Comparison of ENCODE assay signal across 24 mouse cellular contexts in genomic region chr7:114765273-114765672, GRCm38 (mm10). TPM values are rescaled to one million over a fixed set of nuclear protein-coding genes. Genes with fewer than 3 reads are reported as not detected.
DNase-seq lines count a peak whose midpoint lies in the region; TF ChIP-seq lines count a peak whose summit lies in the region.
"Had no signal": no experiment of that assay in that cellular context is flagged by ENCODE, and none has a peak within 500 bp of the region (broad histone marks: within the 10 kb centered on the region; RNA-seq: fewer than 3 reads in every experiment).

No protein-coding gene starts in this region.

- H3K9me3 ChIP-seq in limb, embryonic 10.5 days (replicated peaks), result no peaks in the 10 kb centered on the region
- H3K9me3 ChIP-seq: embryonic facial prominence, embryonic 12.5 days; embryonic facial prominence, embryonic 15.5 days; forebrain, embryonic 10.5 days; forebrain, embryonic 12.5 days had no signal

- no peak overlapping the region for H3K4me3 ChIP-seq in kidney, adult 2 months (ENCODE audit: insufficient read depth, low read depth, low read length)
- no peak overlapping the region for H3K4me3 ChIP-seq in C2C12 (ENCODE audit: insufficient read depth, poor library complexity, severe bottlenecking)
- H3K4me3 ChIP-seq in limb, embryonic 10.5 days, result no peak overlapping the region
- H3K4me3 ChIP-seq: embryonic facial prominence, embryonic 12.5 days; embryonic facial prominence, embryonic 15.5 days; erythroblast, embryonic 14.5 days; forebrain, embryonic 10.5 days; forebrain, embryonic 12.5 days had no signal

- 87% methylated on average over 3 of the region's 3 CpGs for WGBS in kidney, adult 2 months
- 87% methylated on average over 3 of the region's 3 CpGs for WGBS in limb, embryonic 10.5 days

- H3K27me3 ChIP-seq in kidney, adult 2 months (replicated peaks; ENCODE audit: control insufficient read depth, insufficient read depth, low read length), result no peaks in the 10 kb centered on the region
- no peaks in the 10 kb centered on the region for H3K27me3 ChIP-seq in C2C12 (ENCODE audit: control insufficient read depth, insufficient read depth, insufficient read length)
- no peaks in the 10 kb centered on the region for H3K27me3 ChIP-seq in limb, embryonic 10.5 days (ENCODE audit: low read depth, poor library complexity, severe bottlenecking)
- H3K27me3 ChIP-seq: embryonic facial prominence, embryonic 12.5 days; embryonic facial prominence, embryonic 15.5 days; forebrain, embryonic 12.5 days had no signal

- no peak overlapping the region for H3K27ac ChIP-seq in kidney, adult 2 months (ENCODE audit: insufficient read depth, low read depth, low read length)
- H3K27ac ChIP-seq in limb, embryonic 10.5 days, result no peak overlapping the region
- H3K27ac ChIP-seq: embryonic facial prominence, embryonic 12.5 days; embryonic facial prominence, embryonic 15.5 days; forebrain, embryonic 10.5 days; forebrain, embryonic 12.5 days had no signal

- H3K36me3 ChIP-seq in kidney, adult 2 months (ENCODE audit: control insufficient read depth, insufficient read depth, low read length), result no peaks in the 10 kb centered on the region
- no peaks in the 10 kb centered on the region for H3K36me3 ChIP-seq in C2C12 (ENCODE audit: control insufficient read depth, insufficient read depth)
- no peaks in the 10 kb centered on the region for H3K36me3 ChIP-seq in limb, embryonic 10.5 days
- H3K36me3 ChIP-seq: embryonic facial prominence, embryonic 12.5 days; embryonic facial prominence, embryonic 15.5 days; forebrain, embryonic 10.5 days; forebrain, embryonic 12.5 days had no signal

- TF ChIP-seq POLR2A in kidney, adult 2 months (IDR thresholded peaks at IDR 0.05; ENCODE audit: low read depth, low read length), result no peak

- H3K79me3 ChIP-seq in C2C12 (ENCODE audit: low read depth), result no peaks in the 10 kb centered on the region

- H3K4me1 ChIP-seq in kidney, adult 2 months (ENCODE audit: control insufficient read depth, insufficient read depth, low read length), result no peaks in the 10 kb centered on the region
- H3K4me1 ChIP-seq in limb, embryonic 10.5 days, result no peaks in the 10 kb centered on the region
- H3K4me1 ChIP-seq: embryonic facial prominence, embryonic 12.5 days; embryonic facial prominence, embryonic 15.5 days; forebrain, embryonic 10.5 days; forebrain, embryonic 12.5 days had no signal

- DNase-seq in kidney, postnatal 4 days, result peak; percentile 9 to 21
- no peak for DNase-seq in kidney, adult 2 months
- peak; percentile 16 for DNase-seq in 3T3-L1 (ENCODE audit: low read depth, low spot score)
- DNase-seq in limb, embryonic 10.5 days (ENCODE audit: low spot score), result no peak
- DNase-seq in right cerebral cortex, postnatal 14 days, result no peak
- DNase-seq: adrenal gland, adult 2 months; adrenal gland, postnatal 10 days; adrenal gland, postnatal 25 days; B cell, adult 2 months; cerebellum, adult 11 months; cerebellum, adult 18-20 months; cerebellum, adult 8-10 months; cerebellum, adult 9-11 months; cerebellum, postnatal 14 days; cerebellum, postnatal 36 days; embryo, embryonic 11 days had no signal

- no peaks in the 10 kb centered on the region for H3K79me2 ChIP-seq in C2C12 (ENCODE audit: control insufficient read depth, insufficient read depth)

- TF ChIP-seq CTCF in kidney, adult 2 months (conservative IDR thresholded peaks at IDR 0.05; ENCODE audit: insufficient read depth, insufficient read length, low read depth, low read length), result no peak
- TF ChIP-seq CTCF in C2C12 (IDR thresholded peaks at IDR 0.05; ENCODE audit: control insufficient read depth, insufficient read depth, insufficient read length), result no peak

- H3ac ChIP-seq in C2C12 (ENCODE audit: control insufficient read depth, insufficient read length, low read depth), result no peak overlapping the region

TF ChIP-seq in C2C12, 6 proteins besides CTCF, POLR2A, EP300 and RAD21:
- TF ChIP-seq MAX (IDR thresholded peaks at IDR 0.05) (no peak), MYOD1 (IDR thresholded peaks at IDR 0.05; ENCODE audit: control insufficient read depth, insufficient read length, low read depth) (peak; percentile 76), USF1 (IDR thresholded peaks at IDR 0.05; ENCODE audit: low read depth) (no peak)

RNA-seq across cellular contexts. Expression of gene Insc, which starts 21.8 kb away (rescaled TPM):
- polyA plus RNA-seq in kidney, adult 2 months (2012; rRNA removed), result 5.9 and 6.0 TPM in 2 replicates
- 0.41 TPM for polyA plus RNA-seq in C2C12 (2012; fragmentation: generic; extraction: Trizol)
- polyA plus RNA-seq in limb, embryonic 10.5 days (2016; fragmentation: Nextera tagmentation; extraction: Ambion mirVana), result 0.08 and 0.85 TPM in 2 replicates

RNA-seq across cellular contexts. Expression of gene Calcb, which starts 46.8 kb away (rescaled TPM):
- polyA plus RNA-seq in kidney, adult 2 months (2012; rRNA removed), result not detected in 2 replicates
- polyA plus RNA-seq in C2C12 (2012; fragmentation: generic; extraction: Trizol), result 0.21 TPM
- not detected in 2 replicates for polyA plus RNA-seq in limb, embryonic 10.5 days (2016; fragmentation: Nextera tagmentation; extraction: Ambion mirVana)
- polyA plus RNA-seq: adrenal gland, adult 2 months; erythroblast, embryonic 14.5 days; forebrain, embryonic 10.5 days; forebrain, embryonic 14.5 days; forebrain, embryonic 16.5 days had no signal

Comparison
In these comparisons a context has a peak if more than half of its experiments do, and no peak if none do; other contexts are left out.
1. DNase-seq: peak in kidney, postnatal 4 days (2 of 2) and 3T3-L1 (single experiment); none in kidney, adult 2 months (single experiment), limb, embryonic 10.5 days (single experiment) and right cerebral cortex, postnatal 14 days (single experiment).